Mouse (Mus musculus) adrenal gland, postnatal 4 days (tissue): ENCODE data around the gene Zfp872. TPM values are rescaled to one million over a fixed set of nuclear protein-coding genes. Genes with fewer than 3 reads are reported as not detected.
"Not testable (repeated sequence)": the region's sequence is repeated elsewhere in the genome, so short reads cannot be mapped to it uniquely, and the experiment has no call there.

Source experiments
- DNase-seq, 2 experiments: peaks; one replicate each; pipeline ENCODE4 v3.0.0; 2021 to 2022; ENCODE audit warnings: low spot score in 2 of 2, mixed read lengths in 2 of 2
- long read RNA-seq, 2 experiments: library from polyadenylated mRNA; stranded (forward); transcript quantifications; one replicate each; pipeline ENCODE4 v2.0.0; 2021
- total RNA-seq, 2 experiments: library from RNA; stranded (reverse); gene quantifications; 2 replicates each; pipeline ENCODE4 v1.2.3; 2021

Gene Zfp872
- 1 to 10 TPM in 1 of 2 experiments, under 1 TPM in 1; 0.90 to 1.5 TPM for total RNA-seq
- long read RNA-seq, experiment 1: 0 reads
- long read RNA-seq, experiment 2: 0 reads

GRCm38 (mm10) chr9:22188025-22188611 is at the start of gene Zfp872:
Gene Zfp872, plus strand, starts transcription at chr9:22188090.
- DNase-seq: peak; percentile 9 to 21

- DNase-seq: no peak
Observed at GRCm38 (mm10) chr9:22138480-22138879, 49.4 kb upstream of the Zfp872 start.

GRCm38 (mm10) chr9:22139746-22140145 is 48.1 kb upstream of the Zfp872 start:
- no peak for DNase-seq

- DNase-seq: peak; percentile 77 to 78
Observed at GRCm38 (mm10) chr9:22143108-22144037, 44.5 kb upstream of the Zfp872 start.

- no peak for DNase-seq
Observed at GRCm38 (mm10) chr9:22144304-22144965, 43.5 kb upstream of the Zfp872 start.

- DNase-seq: no peak
Observed at GRCm38 (mm10) chr9:22149426-22150248, 38.3 kb upstream of the Zfp872 start.

GRCm38 (mm10) chr9:22150249-22150693 is 37.6 kb upstream of the Zfp872 start:
- not testable (repeated sequence) for DNase-seq

GRCm38 (mm10) chr9:22150946-22151345 is 36.9 kb upstream of the Zfp872 start:
- DNase-seq: no peak

- DNase-seq: no peak
Observed at GRCm38 (mm10) chr9:22153810-22154209, 34.1 kb upstream of the Zfp872 start.

- DNase-seq: no peak
Observed at GRCm38 (mm10) chr9:22155614-22156013, 32.3 kb upstream of the Zfp872 start.

GRCm38 (mm10) chr9:22156497-22157245 is 31.2 kb upstream of the Zfp872 start, which contains the start of gene Pigyl:
Gene Pigyl, plus strand, starts transcription at chr9:22156846.
- DNase-seq: peak; percentile 96 to 98

GRCm38 (mm10) chr9:22157516-22158265 is 30.2 kb upstream of the Zfp872 start:
- DNase-seq: no peak

- no peak for DNase-seq
Observed at GRCm38 (mm10) chr9:22161299-22161698, 26.6 kb upstream of the Zfp872 start.

- no peak for DNase-seq
Observed at GRCm38 (mm10) chr9:22162305-22162704, 25.6 kb upstream of the Zfp872 start.

GRCm38 (mm10) chr9:22162912-22163311 is 25.0 kb upstream of the Zfp872 start:
- DNase-seq: no peak

GRCm38 (mm10) chr9:22164711-22165668 is 22.9 kb upstream of the Zfp872 start:
- peak in 1 of 2 experiments; percentile 11 for DNase-seq

GRCm38 (mm10) chr9:22165964-22166363 is 21.9 kb upstream of the Zfp872 start:
- no peak for DNase-seq

GRCm38 (mm10) chr9:22166686-22167085 is 21.2 kb upstream of the Zfp872 start:
- DNase-seq: no peak
